Mouse (Mus musculus) midbrain, postnatal 0 days (tissue): ENCODE measurements around the gene Slc25a13. TPM values are rescaled to one million over a fixed set of nuclear protein-coding genes. Genes with fewer than 3 reads are reported as not detected.

ENCODE experiments used
- ATAC-seq: fragments of 200-750 bp; cut with Nextera tagmentation; 2 replicates; pipeline ENCODE4 v1.8.0; 2017; ENCODE audit warnings: moderate number of reproducible peaks, mild to moderate bottlenecking, moderate TSS enrichment, moderate library complexity; ENCODE audit not compliant: low FRiP score
- DNase-seq: peaks from one replicate; pipeline ENCODE4 v3.0.0-alpha.2; 2015; ENCODE audit warnings: low spot score
- H3K27ac ChIP-seq: fragments of 300-500 bp; sonication (generic); 2 replicates; pipeline ENCODE4 v1.5.1; 2014; ENCODE audit warnings: low read depth, mild to moderate bottlenecking, low read length, mixed read lengths
- H3K27me3 ChIP-seq: fragments of 300-500 bp; sonication (generic); 2 replicates; pipeline ENCODE4 v1.6.1; 2014; ENCODE audit warnings: low read length, control low read depth, mixed read lengths; ENCODE audit not compliant: insufficient read depth
- H3K36me3 ChIP-seq: fragments of 300-500 bp; sonication (generic); 2 replicates; pipeline ENCODE4 v1.6.1; 2014; ENCODE audit warnings: low read length, control low read depth, mixed read lengths; ENCODE audit not compliant: insufficient read depth
- H3K4me1 ChIP-seq: fragments of 300-500 bp; sonication (generic); 2 replicates; pipeline ENCODE4 v1.6.1; 2014; ENCODE audit warnings: mild to moderate bottlenecking, control low read depth, antibody characterized with exemption, low read length, mixed read lengths; ENCODE audit not compliant: insufficient read depth
- H3K4me2 ChIP-seq: fragments of 300-500 bp; sonication (generic); 2 replicates; pipeline ENCODE4 v1.6.1; 2014; ENCODE audit warnings: low read depth, mild to moderate bottlenecking, low read length, mixed read lengths; ENCODE audit not compliant: poor library complexity, severe bottlenecking
- H3K4me3 ChIP-seq: fragments of 300-500 bp; sonication (generic); 2 replicates; pipeline ENCODE4 v1.5.1; 2014; ENCODE audit warnings: low read depth, mild to moderate bottlenecking, low read length, moderate library complexity
- H3K9ac ChIP-seq: fragments of 300-500 bp; sonication (generic); replicated peaks from 2 replicates; pipeline ENCODE4 v1.6.1; 2014; ENCODE audit warnings: mild to moderate bottlenecking, low read length, moderate library complexity, mixed read lengths; ENCODE audit not compliant: poor library complexity, severe bottlenecking
- H3K9me3 ChIP-seq: fragments of 300-500 bp; sonication (generic); 2 replicates; pipeline ENCODE4 v1.6.1; 2016; ENCODE audit warnings: low read length, control low read depth
- CTCF ChIP-seq: IDR thresholded peaks from 2 replicates; pipeline ENCODE4 v1.5.1; 2016; ENCODE audit warnings: antibody characterized with exemption, mild to moderate bottlenecking
- WGBS: fragments of 180-500 bp; shearing (Covaris S2); extraction: QIAGEN DNeasy Blood & Tissue Kit; methylation state at CpG from one replicate; pipeline ENCODE4 v1.1.7; 2014; 5-methylcytosine and 5-hydroxymethylcytosine counted together
- polyA plus RNA-seq: library from polyadenylated mRNA; unstranded; fragments of >200 nt; fragmentation: Nextera tagmentation; extraction: Ambion mirVana; gene quantifications from 2 replicates; pipeline ENCODE4 v1.2.1, GENCODE M21; 2015
- total RNA-seq: library from RNA; depleted of rRNA; stranded (reverse); fragments of >200 nt; gene quantifications from 2 replicates; pipeline ENCODE4 v1.2.3, GENCODE M21; 2014

Gene Slc25a13
- total and polyA plus RNA-seq, 2 experiments from 2014 or later, result 2.1 to 2.4 TPM

- H3K4me1 ChIP-seq, result no peaks in the 10 kb centered on the region
- DNase-seq, result no peak
- no peaks in the 10 kb centered on the region for H3K9me3 ChIP-seq
- no peaks in the 10 kb centered on the region for H3K27me3 ChIP-seq
- H3K9ac ChIP-seq, result no peak overlapping the region
- no peak overlapping the region for H3K27ac ChIP-seq
- ATAC-seq, result no peak
- no peak for TF ChIP-seq CTCF
- H3K36me3 ChIP-seq, result no peaks in the 10 kb centered on the region
- no peak overlapping the region for H3K4me3 ChIP-seq
- no peak overlapping the region for H3K4me2 ChIP-seq
- WGBS, result 66% methylated on average over 2 of the region's 2 CpGs
These were observed 113.5 kb downstream of the Slc25a13 start for GRCm38 (mm10) chr6:6103469-6103868.

GRCm38 (mm10) chr6:6101605-6102004, 115.4 kb downstream of the Slc25a13 start:
- TF ChIP-seq CTCF, result no peak
- Histone ChIP-seq H3K4me1 (no peaks in the 10 kb centered on the region), H3K36me3 (no peaks in the 10 kb centered on the region), H3K4me3 (no peak overlapping the region), H3K4me2 (no peak overlapping the region), H3K9ac (no peak overlapping the region), H3K27ac (no peak overlapping the region), H3K9me3 (no peaks in the 10 kb centered on the region), H3K27me3 (no peaks in the 10 kb centered on the region)
- WGBS, result 69% methylated on average over 4 of the region's 4 CpGs
- no peak for DNase-seq
- no peak for ATAC-seq

- no peaks in the 10 kb centered on the region for H3K27me3 ChIP-seq
- H3K4me3 ChIP-seq, result no peak overlapping the region
- TF ChIP-seq CTCF, result no peak
- no peaks in the 10 kb centered on the region for H3K9me3 ChIP-seq
- no peaks in the 10 kb centered on the region for H3K36me3 ChIP-seq
- WGBS, result 86% methylated on average over 9 of the region's 9 CpGs
- H3K9ac ChIP-seq, result no peak overlapping the region
- no peak for DNase-seq
- no peak overlapping the region for H3K4me2 ChIP-seq
- ATAC-seq, result no peak
- H3K27ac ChIP-seq, result no peak overlapping the region
- H3K4me1 ChIP-seq, result no peaks in the 10 kb centered on the region
These were observed 116.0 kb downstream of the Slc25a13 start for GRCm38 (mm10) chr6:6100892-6101480.

GRCm38 (mm10) chr6:6093978-6094377, 123.0 kb downstream of the Slc25a13 start:
- no peak overlapping the region for H3K4me2 ChIP-seq
- no peaks in the 10 kb centered on the region for H3K36me3 ChIP-seq
- ATAC-seq (no peak), DNase-seq (no peak)
- no peaks in the 10 kb centered on the region for H3K27me3 ChIP-seq
- H3K4me1 ChIP-seq, result no peaks in the 10 kb centered on the region
- H3K27ac ChIP-seq, result no peak overlapping the region
- 75% methylated on average over 3 of the region's 3 CpGs for WGBS
- no peak overlapping the region for H3K4me3 ChIP-seq
- no peak overlapping the region for H3K9ac ChIP-seq
- TF ChIP-seq CTCF, result no peak
- H3K9me3 ChIP-seq, result no peaks in the 10 kb centered on the region

- DNase-seq, result no peak
- H3K27ac ChIP-seq, result no peak overlapping the region
- no peak for ATAC-seq
- WGBS, result 67% methylated on average over 3 of the region's 3 CpGs
- no peaks in the 10 kb centered on the region for H3K36me3 ChIP-seq
- H3K9ac ChIP-seq, result no peak overlapping the region
- H3K4me3 ChIP-seq, result no peak overlapping the region
- no peaks in the 10 kb centered on the region for H3K9me3 ChIP-seq
- TF ChIP-seq CTCF, result no peak
- no peaks in the 10 kb centered on the region for H3K27me3 ChIP-seq
- H3K4me1 ChIP-seq, result no peaks in the 10 kb centered on the region
- no peak overlapping the region for H3K4me2 ChIP-seq
These were observed 123.5 kb downstream of the Slc25a13 start for GRCm38 (mm10) chr6:6093522-6093921.

GRCm38 (mm10) chr6:6092497-6092896, 124.5 kb downstream of the Slc25a13 start:
- no peaks in the 10 kb centered on the region for H3K27me3 ChIP-seq
- DNase-seq (no peak), ATAC-seq (no peak)
- H3K9ac ChIP-seq, result no peak overlapping the region
- TF ChIP-seq CTCF, result no peak
- H3K4me2 ChIP-seq, result no peak overlapping the region
- H3K4me1 ChIP-seq, result no peaks in the 10 kb centered on the region
- no peaks in the 10 kb centered on the region for H3K36me3 ChIP-seq
- WGBS, result 27% methylated on average over 10 of the region's 10 CpGs
- no peak overlapping the region for H3K4me3 ChIP-seq
- no peaks in the 10 kb centered on the region for H3K9me3 ChIP-seq
- no peak overlapping the region for H3K27ac ChIP-seq
